Mouse (Mus musculus): Measurements from ENCODE around the gene Sipa1l1.

DNA sequence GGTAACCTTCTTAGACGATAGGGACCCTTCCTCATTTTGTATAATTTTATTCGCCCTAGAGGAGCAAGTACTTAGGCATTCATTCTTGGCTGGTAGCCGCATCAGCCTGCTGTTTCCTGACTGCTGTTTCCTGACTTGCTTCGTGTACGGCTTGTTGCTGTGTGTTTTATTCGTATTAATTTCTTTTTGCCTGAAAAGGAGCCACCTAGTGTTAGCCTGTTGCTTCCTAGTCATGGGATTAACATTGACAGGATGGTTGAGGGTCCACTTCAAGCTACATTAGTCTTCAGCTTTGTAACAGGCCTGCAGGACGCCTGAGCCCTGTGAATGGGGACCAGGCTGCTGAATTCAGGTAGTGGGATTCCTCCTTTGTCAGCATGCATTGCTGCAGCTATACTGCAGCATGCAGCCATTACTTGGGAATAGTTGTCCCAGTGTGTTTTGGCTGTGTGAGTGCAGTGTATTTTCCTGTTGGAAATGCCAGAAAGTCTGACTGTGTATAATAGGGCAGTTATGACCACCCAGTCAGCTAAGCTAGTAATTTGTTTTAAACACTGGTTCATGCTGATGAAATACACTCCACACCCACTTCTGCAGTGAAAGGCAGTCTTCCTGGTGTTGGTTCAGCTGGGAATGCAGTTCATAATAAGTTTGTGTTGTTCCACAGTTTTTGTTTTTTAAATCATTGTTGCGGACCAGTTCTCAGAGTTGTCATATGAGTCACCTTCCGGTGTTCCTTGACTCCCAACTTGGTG, 19.4 kb downstream of the Sipa1l1 start:
- TF ChIP-seq GATA1 (IDR thresholded peaks at IDR 0.05; ENCODE audit: borderline replicate concordance, low read length) (no peak), FLI1 (IDR thresholded peaks at IDR 0.05; ENCODE audit: low read length) (no peak)
